Mouse (Mus musculus): ENCODE results near the gene Ica1. TPM values are rescaled to one million over a fixed set of nuclear protein-coding genes. Genes with fewer than 3 reads are reported as not detected.

Gene Ica1
- total RNA-seq (2022), result 10 to 100 TPM; 51.0 to 72.9 (median 61.5) TPM

DNA sequence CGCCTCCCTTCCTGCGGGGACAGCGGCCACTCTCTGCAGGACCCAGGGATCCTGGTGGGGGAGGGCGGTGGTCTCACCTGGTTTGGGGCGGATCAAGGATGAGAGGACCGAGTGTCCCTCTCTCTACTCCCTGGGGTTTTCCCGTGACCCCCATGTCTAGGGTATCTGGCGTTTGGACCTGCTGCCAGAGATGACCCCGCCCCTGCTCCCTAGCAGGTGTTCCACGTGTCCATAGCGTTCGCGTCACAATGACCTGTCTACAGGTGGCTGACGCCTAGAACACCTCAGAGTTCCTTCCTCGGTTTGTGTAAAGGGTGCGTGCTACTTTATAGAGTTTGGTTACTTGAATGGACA lies at the start of gene Ica1:
Gene Ica1, minus strand, starts transcription at position 193 of the 354 bp plus-strand sequence.
- no peak for DNase-seq

DNA sequence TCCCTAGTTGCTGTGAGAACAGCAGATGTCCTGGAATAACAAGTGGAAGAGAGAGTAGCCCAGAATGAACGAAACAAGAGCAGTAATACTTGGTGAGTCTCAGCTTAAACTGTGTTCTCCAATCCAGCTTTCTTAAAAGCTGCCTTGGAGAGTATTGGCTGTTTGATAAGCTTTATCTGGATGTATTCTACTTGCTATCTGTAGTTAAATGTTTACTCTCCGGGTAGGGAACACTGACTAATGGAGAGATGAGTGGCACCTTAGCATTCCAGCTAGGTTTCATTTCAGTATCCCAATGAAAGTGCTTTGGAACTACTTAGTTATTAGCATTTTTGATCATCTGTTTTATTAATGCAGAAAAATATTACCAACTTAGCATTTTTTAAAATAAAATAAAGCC lies 41.6 kb upstream of the Ica1 start:
- DNase-seq, result no peak

GRCm38 (mm10) chr6:8814332-8815002 lies 36.2 kb upstream of the Ica1 start:
- no peak for DNase-seq

DNA sequence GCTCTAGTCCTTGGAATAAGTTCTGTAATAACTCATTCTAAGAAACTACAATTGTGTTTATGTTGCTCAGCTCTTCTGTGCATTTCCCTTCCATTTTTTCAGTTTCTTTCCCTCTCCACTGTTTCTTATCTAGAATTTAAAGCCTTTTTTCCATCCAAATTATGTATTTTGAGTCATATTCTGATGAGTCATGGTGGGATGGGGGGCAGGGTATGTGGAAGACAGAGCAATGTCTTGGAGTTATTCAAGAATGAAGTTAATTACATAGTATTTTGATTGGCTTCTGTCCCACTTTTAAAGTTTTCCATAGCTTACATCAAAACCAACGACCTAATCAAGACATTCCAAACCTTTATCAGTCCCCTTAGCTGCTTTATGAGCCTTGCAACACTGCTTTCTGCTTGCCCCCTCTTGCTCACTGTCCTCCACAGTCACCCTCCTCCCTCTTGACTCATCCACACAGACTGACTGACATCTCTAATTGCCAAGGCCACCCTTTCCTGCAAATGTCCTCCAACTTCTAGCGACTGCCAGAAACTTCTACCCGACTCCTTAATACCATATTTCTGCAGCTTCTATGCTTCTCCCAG lies 24.4 kb upstream of the Ica1 start:
- peak; percentile 75 for DNase-seq

DNA sequence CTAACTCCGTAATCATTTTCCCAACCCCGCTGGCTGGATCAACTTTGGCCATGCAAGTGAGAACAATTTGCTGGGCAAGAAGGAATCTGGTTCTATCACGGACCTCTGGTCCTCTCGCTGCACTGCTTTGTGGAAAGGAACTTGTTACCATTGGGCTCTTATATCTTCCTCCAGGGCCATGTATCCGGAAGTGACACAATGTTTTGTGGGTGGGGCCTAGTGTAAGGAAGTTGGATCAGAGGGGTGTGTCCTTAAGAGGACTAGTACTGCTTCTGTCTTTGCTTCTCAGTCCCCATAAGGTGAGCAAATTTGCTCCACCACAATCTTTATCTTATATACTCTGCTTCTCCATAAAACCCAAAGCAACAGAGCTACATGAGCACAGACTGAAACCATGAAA lies 14.1 kb upstream of the Ica1 start:
- DNase-seq, result no peak

- no peak for DNase-seq
Observed at GRCm38 (mm10) chr6:8791781-8792180, 13.5 kb upstream of the Ica1 start.

DNA sequence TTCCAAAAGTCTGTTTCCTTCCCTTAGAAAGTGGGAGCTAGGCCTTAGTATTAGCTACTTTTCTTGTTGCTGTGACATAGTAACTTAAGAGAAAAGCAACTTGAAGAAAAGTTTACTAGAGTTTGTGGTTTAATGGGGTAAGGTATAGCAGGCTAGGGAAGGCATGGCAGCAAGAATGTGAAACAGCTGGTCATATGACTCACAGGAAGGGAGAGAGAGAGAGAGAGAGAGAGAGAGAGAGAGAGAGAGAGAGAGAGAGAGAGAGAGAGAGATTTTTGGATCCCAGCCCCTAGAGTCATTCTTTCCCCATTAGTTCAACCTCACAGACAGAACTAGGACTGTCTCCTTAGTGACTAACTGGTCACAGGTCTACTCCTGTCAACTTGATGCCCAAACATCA lies 2.3 kb upstream of the Ica1 start:
- DNase-seq, result no peak

DNA sequence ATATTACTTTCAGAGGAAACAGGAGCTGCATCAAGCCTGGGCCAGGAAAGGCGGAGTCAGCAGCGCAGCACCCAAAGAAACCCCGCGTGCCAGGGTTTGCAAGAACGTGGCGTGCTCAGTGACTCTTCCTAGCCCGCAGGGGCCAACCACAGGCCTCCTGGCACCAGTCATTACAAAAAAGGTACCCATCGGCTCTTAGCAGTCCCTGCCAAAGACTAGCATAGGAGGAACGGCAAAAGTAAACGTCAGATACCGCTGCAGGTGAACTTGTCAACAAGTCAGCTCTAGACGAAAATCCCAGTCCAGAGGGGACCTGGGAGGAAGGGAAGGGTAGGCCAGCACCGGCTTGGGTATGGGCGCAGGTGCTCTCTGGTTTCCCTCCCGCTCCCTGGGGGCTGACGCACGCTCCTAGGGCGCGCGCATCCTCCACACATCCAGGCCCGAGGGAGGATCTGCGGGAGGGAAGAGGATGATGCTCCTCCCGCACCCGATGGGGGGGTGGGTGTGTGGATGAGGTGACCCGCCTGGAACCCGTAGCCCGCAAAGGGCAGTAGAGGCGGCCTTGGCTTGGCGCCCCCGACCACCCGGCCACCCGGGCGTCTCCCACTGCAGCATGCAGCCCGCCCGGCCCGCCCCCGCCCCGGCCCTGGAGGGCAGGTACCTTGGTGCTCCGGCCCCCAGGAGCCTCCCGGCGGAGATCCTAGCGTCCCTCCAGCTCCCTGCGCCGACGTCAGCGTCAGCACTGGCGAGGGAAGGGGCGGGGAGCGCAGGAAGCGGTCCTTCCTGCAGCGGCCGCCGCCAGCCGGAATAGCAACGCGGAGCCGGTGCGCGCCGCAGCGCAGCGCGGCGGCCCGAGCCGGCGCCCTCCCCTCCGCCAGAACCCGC lies 635 bp downstream of the Ica1 start:
- DNase-seq, result peak; percentile 72

- DNase-seq, result no peak
Observed at GRCm38 (mm10) chr6:8771539-8771938, 6.7 kb downstream of the Ica1 start.

- DNase-seq, result peak; percentile 23
Observed at GRCm38 (mm10) chr6:8770341-8770740, 7.9 kb downstream of the Ica1 start.

GRCm38 (mm10) chr6:8769803-8770202 lies 8.5 kb downstream of the Ica1 start:
- DNase-seq, result no peak

GRCm38 (mm10) chr6:8766652-8767051 lies 11.6 kb downstream of the Ica1 start:
- DNase-seq, result no peak

DNA sequence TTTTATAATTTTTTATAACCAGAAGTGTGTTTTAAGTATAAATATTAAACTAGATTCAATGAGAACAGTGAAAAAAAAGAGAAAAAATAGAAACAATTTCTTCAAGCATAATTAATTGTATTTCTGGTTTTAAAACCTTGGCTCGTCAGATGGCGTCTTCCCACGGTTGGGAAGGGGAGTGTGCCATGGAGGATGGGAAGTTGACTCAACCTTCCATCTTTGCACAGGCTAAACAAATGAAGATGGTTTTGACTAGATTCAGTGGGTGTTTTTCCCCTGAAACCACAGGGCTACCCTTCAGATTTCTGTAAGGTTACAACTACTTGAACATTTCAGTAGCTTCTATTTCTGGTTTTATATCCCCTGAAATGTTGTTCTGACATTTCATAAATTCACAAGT lies 12.5 kb downstream of the Ica1 start:
- no peak for DNase-seq

DNA sequence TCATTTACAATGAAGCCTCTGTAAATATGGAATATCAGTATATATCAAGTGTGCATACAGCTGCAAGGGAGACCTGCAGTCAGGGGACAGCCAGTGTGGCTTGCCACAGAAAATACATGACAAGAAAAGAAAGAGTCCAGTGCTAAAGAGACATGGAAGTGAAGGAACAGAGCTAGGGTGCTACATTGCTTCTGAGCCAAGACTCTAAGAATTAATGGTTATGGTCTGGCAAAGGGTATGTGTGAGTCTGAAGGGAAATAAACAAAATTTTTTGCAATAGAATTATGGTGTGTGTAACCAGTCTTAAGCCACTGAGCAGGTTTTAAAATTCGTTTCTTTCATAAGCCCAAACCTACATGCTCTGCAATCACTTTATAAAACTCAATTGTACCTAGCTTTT lies 13.2 kb downstream of the Ica1 start:
- DNase-seq, result no peak

GRCm38 (mm10) chr6:8760708-8761294 lies 17.5 kb downstream of the Ica1 start:
- no peak for DNase-seq

DNA sequence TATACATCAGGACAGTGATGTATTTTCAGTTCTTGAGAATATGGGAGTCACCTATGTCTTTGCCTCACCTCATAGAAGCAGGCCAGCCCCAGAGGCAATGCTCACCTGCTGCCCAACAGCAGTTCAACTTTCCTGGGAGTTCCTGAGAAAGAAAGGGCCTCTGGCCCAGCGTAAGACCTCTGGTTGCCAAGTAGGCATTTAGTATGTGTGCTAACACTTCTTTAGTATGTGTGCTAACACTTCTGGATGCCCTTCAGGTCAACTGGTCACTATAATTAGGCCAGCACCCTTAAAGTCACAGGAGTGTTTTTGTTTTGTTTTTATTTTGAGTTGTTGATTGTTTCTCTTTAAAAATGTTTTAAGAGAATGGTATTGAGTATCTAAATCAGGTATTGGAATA lies 18.4 kb downstream of the Ica1 start:
- no peak for DNase-seq

- no peak for DNase-seq
Observed at GRCm38 (mm10) chr6:8755760-8756276, 22.5 kb downstream of the Ica1 start.

GRCm38 (mm10) chr6:8754486-8754885 lies 23.8 kb downstream of the Ica1 start:
- DNase-seq, result no peak

DNA sequence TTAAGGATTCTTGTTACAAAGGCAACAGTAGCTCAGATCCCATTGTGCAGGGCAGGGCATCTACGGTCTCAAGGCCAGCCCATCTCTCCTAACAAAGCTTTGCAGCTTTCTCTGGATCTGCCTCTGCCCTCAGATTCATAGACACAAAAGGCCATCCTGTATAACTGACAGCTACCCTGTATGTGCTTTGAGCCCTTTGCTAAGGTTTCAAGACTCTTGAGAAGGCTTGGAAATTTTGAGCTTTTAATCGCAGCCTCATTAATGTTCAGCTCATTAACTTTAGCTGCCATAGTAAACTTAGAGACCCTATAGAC lies 24.6 kb downstream of the Ica1 start:
- no peak for DNase-seq

GRCm38 (mm10) chr6:8752984-8753722 lies 25.1 kb downstream of the Ica1 start:
- DNase-seq, result no peak

- no peak for DNase-seq
Observed at GRCm38 (mm10) chr6:8744886-8745285, 33.4 kb downstream of the Ica1 start.

GRCm38 (mm10) chr6:8744273-8744785 lies 34.0 kb downstream of the Ica1 start:
- DNase-seq, result no peak

Data from adrenal gland, adult 8-10 months (tissue).